Mouse (Mus musculus) lung, postnatal 0 days (tissue): ENCODE measurements around the gene Rasgrf1.

Source experiments
- CTCF ChIP-seq: IDR thresholded peaks from 2 replicates; pipeline ENCODE4 v1.5.1; 2016; ENCODE audit warnings: antibody characterized with exemption, mild to moderate bottlenecking
- EP300 ChIP-seq: IDR thresholded peaks from 2 replicates; pipeline ENCODE4 v1.6.1; 2016; ENCODE audit warnings: antibody characterized with exemption, mild to moderate bottlenecking, control low read depth

GRCm38 (mm10) chr9:89910011-89910400 lies 298 bp downstream of the Rasgrf1 start:
- TF ChIP-seq CTCF (no peak), EP300 (no peak)
